Mouse (Mus musculus): Measurements from ENCODE around the gene Dnah6. TPM values are rescaled to one million over a fixed set of nuclear protein-coding genes. Genes with fewer than 3 reads are reported as not detected.
A peak's percentile ranks its signal among the peaks of the same experiment; 100 is the strongest.

The Dnah6 gene
- total RNA-seq, 2 experiments from 2014 or later: 0.08 to 0.11 TPM

DNA sequence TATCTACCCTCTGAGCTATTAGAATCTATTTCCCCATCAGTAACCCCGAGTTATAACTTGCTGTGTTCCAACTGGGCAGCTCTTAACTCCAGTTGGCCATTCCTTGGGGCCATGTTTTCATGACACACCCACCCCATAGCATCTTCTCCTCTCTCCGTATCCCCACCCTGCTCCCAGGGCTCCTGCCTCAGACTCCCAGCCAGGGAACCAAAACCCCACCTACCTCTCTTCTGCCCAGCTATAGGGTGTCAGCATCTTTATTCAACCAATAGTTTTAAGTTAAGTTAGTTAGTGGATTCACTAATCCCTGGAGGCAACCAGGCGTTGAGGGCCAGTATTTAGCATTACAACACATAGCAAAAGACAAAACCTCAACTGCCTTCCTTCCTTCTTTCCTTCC, 7.4 kb upstream of the Dnah6 start:
- DNase-seq (ENCODE audit: low spot score in 2 of 2): no peak

DNA sequence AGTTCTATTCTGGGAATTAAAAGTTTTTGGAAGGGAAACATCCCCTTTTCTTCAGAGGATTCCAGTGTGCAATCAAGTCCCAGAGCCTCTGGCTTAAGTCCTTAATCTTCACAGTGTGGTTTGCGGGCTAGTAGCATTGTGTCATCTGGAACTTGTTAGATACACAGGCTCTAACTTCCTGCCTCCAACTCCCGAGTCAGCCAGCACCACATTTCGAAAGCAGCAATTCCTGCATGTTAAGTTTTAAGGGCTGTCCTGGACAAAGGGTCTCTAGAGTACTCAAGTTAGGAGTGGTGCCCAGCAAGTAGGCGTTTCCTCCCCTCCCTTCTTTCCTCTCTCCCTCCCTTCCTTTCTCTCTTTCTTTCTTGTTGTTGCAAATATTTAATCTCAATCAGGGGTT, 7.0 kb upstream of the Dnah6 start:
- no peak for DNase-seq (ENCODE audit: low spot score in 2 of 2)

DNA sequence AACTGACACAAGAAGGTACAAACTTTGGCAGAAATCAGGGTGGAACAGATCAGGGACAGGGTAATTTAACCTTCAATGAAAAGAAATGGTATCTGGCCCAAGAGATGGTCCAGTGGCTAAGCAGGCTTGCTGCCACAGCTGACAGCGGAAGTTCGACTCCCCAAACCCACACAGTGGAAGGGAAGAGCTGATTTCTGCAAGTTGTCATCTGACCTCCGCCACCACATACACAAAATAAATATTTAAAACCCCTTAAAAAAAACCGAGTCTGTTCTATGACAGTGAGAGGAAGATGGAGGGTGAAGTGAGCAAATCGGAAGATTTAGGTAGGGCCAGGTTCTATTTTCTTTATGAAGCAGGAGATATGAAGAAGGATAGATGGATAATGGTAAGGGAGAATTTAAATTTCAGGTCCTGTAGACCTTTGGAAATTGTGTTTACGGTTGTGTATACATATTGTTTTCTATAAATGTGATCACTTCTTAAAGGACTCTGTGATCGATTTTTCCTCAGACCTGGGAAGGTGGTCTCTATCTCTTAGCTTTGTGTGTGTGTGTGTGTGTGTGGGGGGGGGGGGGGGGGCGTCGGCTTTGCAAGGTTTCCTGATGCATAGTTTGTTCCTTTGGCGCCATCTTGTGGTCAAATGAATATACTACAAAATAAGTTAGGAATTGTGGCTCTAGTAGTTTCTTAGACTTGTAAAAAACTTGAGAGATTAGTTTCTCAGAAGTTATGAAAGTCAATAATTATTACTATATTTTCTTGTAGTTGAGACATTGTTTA, 6.1 kb upstream of the Dnah6 start:
- DNase-seq (ENCODE audit: low spot score in 2 of 2): no peak

DNA sequence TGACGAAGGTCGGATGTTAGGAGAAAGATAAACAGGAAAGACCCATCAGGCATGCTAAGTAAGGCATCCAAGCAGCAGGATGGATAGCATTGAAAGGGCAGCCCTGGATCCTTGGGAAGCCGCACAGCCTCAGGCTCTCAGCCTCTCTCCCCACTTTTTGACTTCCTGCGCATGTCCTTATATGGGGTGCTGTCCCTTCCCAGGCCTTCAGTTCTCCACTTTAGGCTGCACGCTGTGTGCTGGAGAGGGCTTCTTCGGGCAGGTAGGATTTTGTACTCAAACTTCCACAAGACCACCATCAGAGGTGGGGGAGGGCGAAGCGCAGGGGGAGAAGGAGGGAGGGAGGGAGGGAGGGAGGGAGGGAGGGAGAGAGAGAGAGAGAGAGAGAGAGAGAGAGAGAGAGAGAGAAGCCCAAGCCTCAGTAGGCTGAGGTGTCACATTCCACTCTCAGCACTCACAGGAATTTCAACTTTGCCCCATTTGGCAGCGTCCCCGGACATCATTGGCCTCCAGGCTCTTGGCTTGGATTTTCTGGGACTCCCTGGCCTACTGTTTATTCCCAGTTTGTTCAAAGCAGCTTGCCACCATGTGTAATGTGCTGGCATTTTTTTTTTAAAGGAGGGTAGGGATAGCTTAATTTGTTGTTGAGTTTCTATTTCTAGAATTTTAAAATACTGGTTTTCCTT, 1.5 kb upstream of the Dnah6 start:
- DNase-seq (ENCODE audit: low spot score in 2 of 2): peak; percentile 40 to 71

DNA sequence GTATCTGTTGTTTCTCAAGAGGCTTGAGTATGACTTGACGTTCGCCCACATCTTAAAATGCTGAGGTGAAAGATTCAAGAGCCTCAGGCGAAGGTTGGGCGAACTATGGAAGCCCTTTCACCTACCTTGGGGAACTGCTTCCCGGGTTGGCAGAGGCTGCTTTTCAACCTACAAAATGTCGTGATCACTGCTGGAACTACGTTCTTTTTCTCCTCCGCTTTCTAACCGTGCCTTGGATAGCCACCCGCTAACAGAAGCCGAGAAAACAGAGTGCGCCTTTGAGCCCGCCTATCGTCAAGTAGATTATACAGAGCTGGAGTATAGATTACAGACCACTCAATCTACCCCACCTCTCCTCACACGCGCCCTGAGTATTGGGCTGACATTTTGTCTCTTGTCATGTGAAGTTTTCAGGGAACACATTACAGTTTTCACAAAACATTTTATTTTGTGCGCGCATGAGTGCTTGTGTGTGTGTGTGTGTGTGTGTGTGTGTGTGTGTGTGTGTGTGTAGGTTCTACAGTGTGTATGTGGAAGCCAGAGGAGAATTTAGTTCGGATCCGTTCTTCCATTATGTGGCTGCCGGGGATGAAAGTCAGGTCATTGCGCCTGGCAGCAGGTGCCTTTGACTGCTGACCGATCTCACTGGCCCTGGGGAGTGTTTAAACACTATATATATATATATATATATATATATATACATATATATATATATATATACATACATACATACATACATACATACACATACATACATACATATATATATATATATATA, 696 bp upstream of the Dnah6 start:
- no peak for DNase-seq (ENCODE audit: low spot score in 2 of 2)

DNA sequence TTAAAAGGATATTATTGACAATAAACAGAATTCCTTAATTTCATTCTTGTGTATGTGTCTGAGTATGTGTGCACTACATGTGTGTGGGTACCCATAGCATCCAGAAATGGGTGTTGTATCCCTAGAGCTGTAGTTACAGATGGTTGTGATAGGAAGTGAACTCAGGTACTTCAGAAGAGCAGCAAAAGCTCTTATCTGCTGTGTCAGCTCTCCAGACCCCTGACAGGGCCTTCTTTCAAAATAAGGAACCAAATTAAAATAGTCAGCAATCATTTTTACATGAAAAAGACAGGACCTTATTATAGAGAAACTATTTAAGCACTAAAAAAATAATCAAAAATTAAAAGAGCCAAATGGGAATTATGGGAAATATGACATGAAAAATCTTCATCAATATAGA, 9.8 kb downstream of the Dnah6 start:
- DNase-seq (ENCODE audit: low spot score in 2 of 2): no peak

DNA sequence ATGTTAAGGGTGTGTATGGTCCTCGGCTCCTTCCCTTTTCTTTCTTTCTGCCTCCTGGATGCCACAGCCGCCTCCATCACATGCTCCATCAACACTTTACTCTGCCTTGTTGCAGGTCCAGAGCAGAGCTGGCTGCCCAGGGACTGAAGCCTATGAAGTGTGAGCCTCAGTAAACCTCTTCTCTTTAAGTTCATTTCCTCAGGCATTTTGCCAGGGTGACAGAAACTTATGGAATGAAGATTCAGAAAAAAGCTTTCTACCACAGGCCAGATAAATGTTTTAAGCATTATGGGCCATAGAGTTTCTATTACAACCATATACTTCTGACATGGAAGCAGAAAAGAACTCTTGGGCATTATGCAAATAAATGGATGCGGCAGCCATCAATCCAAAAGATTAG, 10.4 kb downstream of the Dnah6 start:
- no peak for DNase-seq (ENCODE audit: low spot score in 2 of 2)

DNA sequence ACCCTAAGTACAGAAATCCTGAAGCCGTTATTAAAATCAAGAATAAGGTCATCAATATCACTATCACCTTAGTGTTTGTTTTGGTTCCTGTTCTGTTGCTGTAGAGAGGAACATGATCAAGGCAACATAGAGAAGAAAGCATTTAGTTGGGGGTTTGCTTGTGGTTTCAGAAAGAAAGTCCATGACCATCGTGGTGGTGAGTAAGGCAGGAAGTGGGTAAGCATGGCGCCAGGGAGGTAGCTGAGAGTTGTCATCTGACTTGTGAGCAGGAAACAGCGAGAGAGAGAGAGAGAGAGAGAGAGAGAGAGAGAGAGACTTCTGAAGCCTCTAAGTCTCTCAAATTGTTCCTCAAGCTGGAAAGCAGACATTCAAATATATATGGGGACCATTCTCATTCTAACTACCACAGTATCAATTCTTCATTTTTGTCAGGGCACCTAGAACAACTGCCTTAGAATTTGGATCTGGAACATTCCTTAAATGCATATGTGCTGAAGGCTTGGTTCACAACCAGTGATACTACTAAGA, 10.9 kb downstream of the Dnah6 start:
- no peak for DNase-seq (ENCODE audit: low spot score in 2 of 2)

DNA sequence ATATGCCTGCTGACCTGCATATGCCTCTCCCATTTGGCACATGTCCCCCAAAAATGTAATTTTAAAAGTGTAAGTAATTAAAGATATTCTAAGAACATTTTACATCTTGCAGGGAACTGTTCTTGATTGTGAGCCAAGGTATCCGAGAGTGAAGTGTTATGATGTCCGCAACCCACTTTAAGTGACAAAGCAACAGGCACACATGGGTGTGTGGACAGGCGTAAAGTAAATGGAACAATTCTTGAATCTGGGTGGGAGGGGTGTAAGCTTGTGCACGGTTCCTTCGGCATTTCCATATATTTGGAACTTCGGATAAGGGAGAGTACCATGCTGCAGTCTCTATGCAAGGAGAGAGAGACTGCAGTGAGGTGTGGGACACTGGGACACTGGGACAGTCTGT, 11.9 kb downstream of the Dnah6 start:
- DNase-seq (ENCODE audit: low spot score in 2 of 2): no peak

DNA sequence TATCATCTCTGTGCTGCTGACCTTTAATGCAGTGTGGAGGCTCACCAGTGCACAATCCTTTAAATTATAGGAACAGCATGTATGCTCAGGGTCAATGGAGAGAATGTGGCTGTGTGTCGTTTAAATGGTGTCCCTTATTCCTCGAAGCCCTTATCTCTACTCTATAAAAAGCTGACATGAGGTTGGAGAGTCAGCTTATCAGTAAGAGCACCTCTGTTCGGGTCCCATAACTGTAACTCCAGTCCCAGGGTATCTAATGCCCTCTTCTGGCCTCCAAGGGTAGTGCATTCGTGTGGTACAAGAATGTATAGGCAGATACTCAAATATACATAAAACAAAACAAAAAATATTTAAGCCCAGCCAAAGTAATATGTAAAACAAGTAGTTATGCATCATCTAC, 16.5 kb downstream of the Dnah6 start:
- DNase-seq (ENCODE audit: low spot score in 2 of 2): no peak

DNA sequence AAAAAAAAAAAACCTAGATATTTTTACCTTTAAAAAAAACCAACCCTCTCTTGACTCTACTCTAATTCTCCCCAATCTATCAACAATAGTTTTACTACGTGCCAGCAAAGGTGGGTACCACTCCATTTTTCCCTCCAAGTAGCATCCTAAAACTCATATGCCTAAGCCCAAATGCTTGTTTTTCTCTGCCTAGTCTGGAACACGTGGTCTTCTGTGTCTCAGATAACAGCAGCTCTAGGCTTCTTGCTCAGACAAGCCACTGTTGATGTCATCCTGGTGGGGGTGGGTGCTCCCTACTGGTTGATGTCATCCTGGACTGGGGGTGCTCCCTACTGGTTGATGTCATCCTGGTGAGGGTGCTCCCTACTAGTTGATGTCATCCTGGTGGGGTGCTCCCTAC, 17.7 kb downstream of the Dnah6 start:
- no peak for DNase-seq (ENCODE audit: low spot score in 2 of 2)

DNA sequence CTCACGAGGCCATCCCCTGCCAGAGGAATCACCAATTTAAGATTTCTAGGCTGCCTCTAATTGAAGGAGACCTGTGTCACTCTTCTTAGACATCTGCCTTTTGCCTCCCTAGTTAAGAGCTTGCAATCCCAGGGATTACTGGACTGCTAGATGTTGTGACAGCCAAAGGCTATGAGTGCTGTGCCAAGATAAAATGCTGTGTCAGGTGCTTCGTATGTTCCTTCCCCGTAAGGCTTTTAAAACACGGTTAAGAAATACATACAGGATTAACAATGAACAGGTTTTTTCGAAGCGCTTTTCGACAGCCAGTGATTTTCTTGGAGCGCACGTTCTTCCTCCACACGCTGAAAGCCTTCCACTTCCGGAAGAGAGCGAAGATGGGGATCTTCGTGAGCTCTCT, 26.2 kb downstream of the Dnah6 start:
- no peak for DNase-seq (ENCODE audit: low spot score in 2 of 2)

DNA sequence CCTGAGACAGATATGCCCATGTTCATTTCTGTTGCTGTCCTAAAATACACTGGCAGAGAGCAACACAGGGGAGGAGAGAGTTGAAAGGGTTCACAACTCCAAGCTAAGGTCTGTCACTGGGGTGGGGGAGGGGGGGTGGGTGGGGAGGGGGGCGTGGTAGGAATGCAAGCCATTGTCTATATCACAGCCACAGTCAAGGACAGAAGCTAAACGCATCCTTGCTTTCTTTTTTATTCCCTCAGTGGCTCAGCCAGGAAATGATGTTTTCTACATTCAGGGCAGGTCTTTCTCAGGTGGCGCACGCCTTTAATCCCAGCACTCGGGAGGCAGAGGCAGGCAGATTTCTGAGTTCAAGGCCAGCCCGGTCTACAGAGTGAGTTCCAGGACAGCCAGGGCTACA, 30.7 kb downstream of the Dnah6 start:
- DNase-seq (ENCODE audit: low spot score in 2 of 2): no peak

DNA sequence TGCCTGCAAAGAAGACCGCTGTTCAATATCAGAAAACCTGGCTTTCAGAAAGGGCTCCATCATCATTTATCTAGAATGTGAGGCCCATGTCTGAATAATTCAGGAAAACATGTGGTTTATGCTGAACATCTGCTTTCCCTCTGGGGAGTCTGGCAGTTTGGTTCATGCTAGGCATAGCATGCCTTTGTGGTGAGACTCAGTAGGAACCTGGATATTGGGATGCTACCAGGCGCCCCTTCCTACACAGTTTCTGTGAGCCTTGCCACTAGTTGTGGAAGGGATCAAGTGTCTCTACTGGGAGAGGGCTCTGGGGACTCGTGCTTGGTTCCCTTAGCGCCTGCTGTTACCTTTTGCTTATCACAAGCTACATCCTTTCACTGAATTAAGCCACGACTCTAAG, 37.2 kb downstream of the Dnah6 start:
- DNase-seq (ENCODE audit: low spot score in 2 of 2): no peak

DNA sequence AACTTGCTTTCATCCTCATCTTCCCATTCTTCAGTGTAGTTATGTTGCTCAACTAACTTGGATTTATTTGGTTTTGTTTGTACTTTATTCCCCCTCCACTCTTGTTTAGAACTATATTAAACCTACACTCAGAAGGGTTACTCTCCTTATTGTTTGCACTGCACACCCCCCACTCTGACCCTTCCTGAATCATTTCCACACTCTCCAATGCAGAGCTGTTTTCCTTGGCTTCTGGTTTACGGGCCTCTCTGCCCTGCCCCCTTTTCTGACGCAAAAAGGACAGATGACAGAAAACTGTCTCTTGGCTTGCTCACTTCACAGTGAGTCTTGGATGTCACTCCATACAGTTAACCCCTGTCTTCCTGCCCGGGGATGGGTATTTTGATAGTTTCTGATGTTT, 38.5 kb downstream of the Dnah6 start:
- no peak for DNase-seq (ENCODE audit: low spot score in 2 of 2)

DNA sequence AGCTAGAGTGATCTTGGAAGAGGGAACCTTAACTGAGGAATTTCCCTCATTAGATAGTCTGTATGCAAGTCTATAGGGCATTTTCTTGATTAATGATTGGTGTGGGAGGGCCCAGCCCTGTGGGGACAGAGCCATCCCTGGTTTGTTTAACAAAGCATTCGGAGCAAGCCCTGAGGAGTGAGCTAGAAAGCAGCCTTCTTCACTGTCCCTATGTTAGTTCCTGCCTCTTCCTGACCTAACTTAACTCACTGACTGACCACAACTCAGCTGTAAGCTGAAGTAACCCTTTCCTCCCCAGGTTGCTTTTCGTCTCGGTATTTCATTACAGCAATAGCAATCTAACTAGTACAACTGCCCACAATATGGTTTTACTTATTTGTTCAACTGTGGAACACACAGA, 39.0 kb downstream of the Dnah6 start:
- no peak for DNase-seq (ENCODE audit: low spot score in 2 of 2)

DNA sequence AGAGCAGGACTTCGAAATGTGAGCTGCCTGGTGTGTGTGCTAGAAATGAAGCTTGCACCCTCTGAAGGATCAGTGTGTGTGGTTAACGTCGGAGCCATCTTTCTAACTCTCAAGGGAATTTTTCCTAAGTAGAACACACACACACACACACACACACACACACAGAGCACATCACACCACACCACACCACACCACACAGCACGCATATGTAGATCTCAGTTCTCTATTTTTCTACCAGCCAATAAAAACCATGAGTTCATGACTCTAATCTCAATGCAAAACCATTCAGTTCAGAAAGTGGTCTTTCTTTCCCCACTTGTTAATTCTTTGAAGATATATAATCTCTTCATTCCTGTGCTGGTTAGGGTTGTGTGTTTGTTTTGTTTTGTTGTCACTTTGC, 39.4 kb downstream of the Dnah6 start:
- no peak for DNase-seq (ENCODE audit: low spot score in 2 of 2)

DNA sequence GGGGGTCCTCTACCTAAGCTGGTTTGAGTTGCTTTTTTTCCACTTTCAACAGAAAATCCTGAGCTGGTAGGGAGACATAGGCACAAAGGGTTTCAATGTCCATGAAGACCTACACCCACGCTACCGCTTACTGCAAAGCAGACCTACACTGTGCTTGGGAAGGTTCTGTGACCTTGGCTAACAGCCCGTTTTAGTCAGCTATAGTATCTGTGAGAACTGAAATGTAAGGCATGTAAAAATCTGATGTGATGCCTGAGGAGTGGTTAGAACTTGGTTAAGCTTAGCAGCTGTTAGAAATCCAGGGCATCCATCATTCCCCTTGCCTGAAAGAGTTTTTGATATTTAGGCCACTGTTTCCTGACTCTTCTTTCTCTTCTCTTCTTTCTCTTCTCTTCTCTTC, 46.3 kb downstream of the Dnah6 start:
- DNase-seq (ENCODE audit: low spot score in 2 of 2): no peak

DNA sequence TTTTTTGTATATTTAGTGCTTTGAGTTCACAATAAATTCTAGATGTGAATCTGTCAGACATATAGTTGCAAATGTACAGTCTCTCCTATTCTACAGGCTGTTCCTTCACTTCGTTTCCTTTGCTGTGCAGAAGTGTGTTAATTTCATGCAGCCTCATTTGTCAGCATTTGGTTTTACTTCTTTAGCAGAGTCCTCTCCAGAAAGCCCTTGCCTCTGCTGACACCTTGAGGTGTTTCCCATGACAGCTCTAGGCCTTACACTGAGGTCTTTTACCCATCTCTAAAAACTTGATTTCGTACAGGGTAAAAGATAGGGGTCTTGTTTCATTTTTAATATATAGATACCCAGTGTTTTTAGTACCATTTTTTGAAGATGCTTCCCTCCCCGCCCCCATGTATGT, 54.2 kb downstream of the Dnah6 start:
- DNase-seq (ENCODE audit: low spot score in 2 of 2): no peak

DNA sequence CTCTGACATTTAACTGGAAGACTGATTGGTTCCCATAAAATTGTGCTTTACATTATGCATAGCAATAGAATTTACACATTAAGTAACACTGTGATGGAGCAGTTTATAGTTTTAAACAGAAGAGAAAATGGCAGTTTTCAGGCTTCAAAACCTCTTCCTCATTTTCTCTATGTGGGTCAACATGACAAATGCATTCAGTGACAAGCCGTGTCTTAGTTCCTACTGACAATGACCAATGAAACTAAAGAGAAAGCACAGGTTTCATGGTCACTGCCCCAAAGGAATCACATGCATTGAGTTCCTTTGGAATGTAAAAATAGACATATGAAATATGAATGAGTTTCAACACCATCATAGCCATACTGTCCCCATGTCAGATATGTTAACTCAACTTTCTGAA, 58.5 kb downstream of the Dnah6 start:
- no peak for DNase-seq (ENCODE audit: low spot score in 2 of 2)

DNA sequence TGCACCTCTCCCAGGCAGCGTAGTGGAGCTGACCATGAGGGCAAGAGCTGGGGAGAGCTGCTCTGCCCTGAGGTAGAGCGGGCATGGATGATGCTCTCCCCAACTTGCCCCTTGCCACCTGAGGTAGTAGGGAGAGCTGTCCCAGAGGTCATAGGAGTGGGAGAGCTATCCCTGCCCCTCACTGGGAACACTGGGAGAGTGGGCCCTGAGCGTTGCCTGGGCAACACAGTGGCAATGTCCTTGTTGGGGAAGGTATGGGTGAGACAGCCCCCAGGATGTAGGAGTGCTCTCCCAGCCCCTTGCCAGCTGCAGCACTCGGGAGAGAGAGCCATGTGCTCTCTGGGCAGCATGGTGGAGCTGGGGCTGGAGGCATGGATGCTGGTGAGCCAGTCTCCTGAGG, 60.1 kb downstream of the Dnah6 start:
- DNase-seq (ENCODE audit: low spot score in 2 of 2): no peak

DNA sequence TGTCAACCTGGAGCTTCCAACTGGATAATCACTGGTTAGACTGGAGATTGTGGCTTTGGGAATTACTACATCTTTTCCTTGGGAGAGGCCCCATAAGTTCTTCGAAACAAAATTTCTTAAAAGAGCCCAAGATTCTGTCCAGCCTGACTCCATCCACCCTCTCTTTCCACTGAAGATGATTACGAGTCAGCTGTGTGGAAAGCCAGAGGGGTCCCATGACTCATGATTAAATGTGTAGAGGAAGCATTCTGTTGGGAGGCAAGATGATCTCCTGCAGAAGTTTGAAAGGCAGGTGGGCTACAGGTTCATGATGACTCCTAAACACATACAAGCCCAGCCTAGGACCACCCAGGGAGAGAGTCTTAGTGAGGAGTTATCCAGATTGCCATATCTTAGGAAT, 66.0 kb downstream of the Dnah6 start:
- DNase-seq (ENCODE audit: low spot score in 2 of 2): no peak
